Mouse (Mus musculus) cerebral cortex, adult 2 months (tissue): ENCODE measurements around the gene Gm15557.

Experiments used
- WGBS: fragments of 180-500 bp; shearing (Covaris S2); methylation state at CpG from one replicate; pipeline ENCODE4 v1.1.7; 2018; 5-methylcytosine and 5-hydroxymethylcytosine counted together

The Gm15557 gene

GRCm38 (mm10) chr2:155949362-155949761, 8.8 kb downstream of the Gm15557 start:
- 55% methylated on average over 6 of the region's 6 CpGs for WGBS

GRCm38 (mm10) chr2:155956134-155957059, 15.9 kb downstream of the Gm15557 start, which contains the start of gene Cep250:
Gene Cep250, plus strand, starts transcription at chr2:155956458.
- WGBS: under 1% methylated on average over 59 of the region's 59 CpGs

- 83% methylated on average over 5 of the region's 5 CpGs for WGBS
Observed at GRCm38 (mm10) chr2:155959981-155960380, 19.5 kb downstream of the Gm15557 start.

- 80% methylated on average over 10 of the region's 10 CpGs for WGBS
Observed at GRCm38 (mm10) chr2:155961862-155962261, 21.3 kb downstream of the Gm15557 start.

- 33% methylated on average over 1 of the region's 1 CpGs for WGBS
Observed at GRCm38 (mm10) chr2:155962991-155963390, 22.5 kb downstream of the Gm15557 start.

GRCm38 (mm10) chr2:155973348-155973747, 32.8 kb downstream of the Gm15557 start:
- whole genome bisulfite sequencing: 86% methylated on average over 6 of the region's 6 CpGs

GRCm38 (mm10) chr2:155974087-155974731, 33.7 kb downstream of the Gm15557 start:
- WGBS: 66% methylated on average over 14 of the region's 14 CpGs

GRCm38 (mm10) chr2:155979328-155979991, 38.9 kb downstream of the Gm15557 start:
- 80% methylated on average over 5 of the region's 5 CpGs for WGBS

GRCm38 (mm10) chr2:155985776-155986175, 45.2 kb downstream of the Gm15557 start:
- 88% methylated on average over 7 of the region's 7 CpGs for WGBS

- 98% methylated on average over 6 of the region's 6 CpGs for WGBS
Observed at GRCm38 (mm10) chr2:155987131-155987530, 46.6 kb downstream of the Gm15557 start.

- WGBS: 73% methylated on average over 4 of the region's 4 CpGs
Observed at GRCm38 (mm10) chr2:155989085-155989484, 48.6 kb downstream of the Gm15557 start.

GRCm38 (mm10) chr2:155991151-155991550, 50.6 kb downstream of the Gm15557 start:
- 77% methylated on average over 10 of the region's 10 CpGs for WGBS

GRCm38 (mm10) chr2:155991863-155992321, 51.4 kb downstream of the Gm15557 start:
- WGBS: 55% methylated on average over 14 of the region's 14 CpGs
